Mouse (Mus musculus) forebrain, embryonic 14.5 days (tissue): ENCODE measurements around the gene Vgll4. TPM values are rescaled to one million over a fixed set of nuclear protein-coding genes. Genes with fewer than 3 reads are reported as not detected.

Experiments
- ATAC-seq: fragments of 200-750 bp; cut with Nextera tagmentation; 2 replicates; pipeline ENCODE4 v1.8.0; 2017; ENCODE audit warnings: mild to moderate bottlenecking, moderate library complexity
- DNase-seq: peaks from one replicate; pipeline ENCODE4 v3.0.0-alpha.2; 2015; ENCODE audit warnings: low spot score
- H3K27ac ChIP-seq: fragments of 300-500 bp; sonication (generic); 2 replicates; pipeline ENCODE4 v1.5.1; 2014; ENCODE audit warnings: low read depth, mild to moderate bottlenecking, control low read depth, low read length, moderate library complexity
- H3K27me3 ChIP-seq: fragments of 300-500 bp; sonication (generic); replicated peaks from 2 replicates; pipeline ENCODE4 v1.6.1; 2014; ENCODE audit warnings: low read length, control low read depth, mixed read lengths; ENCODE audit not compliant: control insufficient read depth, insufficient read depth
- H3K36me3 ChIP-seq: fragments of 300-500 bp; sonication (generic); 2 replicates; pipeline ENCODE4 v1.6.1; 2014; ENCODE audit warnings: low read length, control low read depth; ENCODE audit not compliant: control insufficient read depth, insufficient read depth
- H3K4me1 ChIP-seq: fragments of 300-500 bp; sonication (generic); 2 replicates; pipeline ENCODE4 v1.6.1; 2014; ENCODE audit warnings: antibody characterized with exemption, low read length, control low read depth; ENCODE audit not compliant: control insufficient read depth, insufficient read depth
- H3K4me2 ChIP-seq: fragments of 300-500 bp; sonication (generic); 2 replicates; pipeline ENCODE4 v1.6.1; 2014; ENCODE audit warnings: mild to moderate bottlenecking, control low read depth, low read length
- H3K4me3 ChIP-seq: fragments of 300-500 bp; sonication (generic); 2 replicates; pipeline ENCODE4 v1.5.1; 2014; ENCODE audit warnings: low read depth, low read length, control low read depth
- H3K9ac ChIP-seq: fragments of 300-500 bp; sonication (generic); 2 replicates; pipeline ENCODE4 v1.6.1; 2014; ENCODE audit warnings: mild to moderate bottlenecking, low read length, control low read depth, moderate library complexity
- H3K9me3 ChIP-seq: fragments of 300-500 bp; sonication (generic); replicated peaks from 2 replicates; pipeline ENCODE4 v1.6.1; 2016; ENCODE audit warnings: low read length, control low read depth, mixed read lengths; ENCODE audit not compliant: control insufficient read depth
- WGBS: fragments of 180-500 bp; shearing (Covaris S2); extraction: QIAGEN DNeasy Blood & Tissue Kit; methylation state at CpG from one replicate; pipeline ENCODE4 v1.1.7; 2014; 5-methylcytosine and 5-hydroxymethylcytosine counted together
- polyA plus RNA-seq: library from polyadenylated mRNA; unstranded; fragments of >200 nt; fragmentation: Nextera tagmentation; extraction: Ambion mirVana; gene quantifications from 2 replicates; pipeline ENCODE4 v1.2.1, GENCODE M21; 2014

Gene Vgll4
- polyA plus RNA-seq, 1 experiment from 2014 or later: 44.9 TPM

- DNase-seq (peak; percentile 18), ATAC-seq (no peak)
- H3K27me3 ChIP-seq: no peaks in the 10 kb centered on the region
- H3K4me2 ChIP-seq: no peak overlapping the region
- no peak overlapping the region for H3K27ac ChIP-seq
- H3K4me1 ChIP-seq: no peaks in the 10 kb centered on the region
- no peak overlapping the region for H3K9ac ChIP-seq
- no peaks in the 10 kb centered on the region for H3K9me3 ChIP-seq
- no peaks in the 10 kb centered on the region for H3K36me3 ChIP-seq
- WGBS: 58% methylated on average over 9 of the region's 9 CpGs
- no peak overlapping the region for H3K4me3 ChIP-seq
Observed at GRCm38 (mm10) chr6:114819971-114820481, 149.8 kb downstream of the Vgll4 start.

- no peaks in the 10 kb centered on the region for H3K4me1 ChIP-seq
- H3K36me3 ChIP-seq: no peaks in the 10 kb centered on the region
- ATAC-seq: no peak
- no peaks in the 10 kb centered on the region for H3K9me3 ChIP-seq
- 67% methylated on average over 6 of the region's 6 CpGs for WGBS
- H3K27ac ChIP-seq: no peak overlapping the region
- no peak overlapping the region for H3K4me3 ChIP-seq
- H3K27me3 ChIP-seq: no peaks in the 10 kb centered on the region
- no peak for DNase-seq
- no peak overlapping the region for H3K4me2 ChIP-seq
- H3K9ac ChIP-seq: no peak overlapping the region
Observed at GRCm38 (mm10) chr6:114818471-114818870, 151.3 kb downstream of the Vgll4 start.

- H3K4me1 ChIP-seq: no peaks in the 10 kb centered on the region; the same call in 1 of the 2 replicates
- H3K9ac ChIP-seq: no peak overlapping the region
- H3K9me3 ChIP-seq: no peaks in the 10 kb centered on the region
- 55% methylated on average over 11 of the region's 11 CpGs for WGBS
- no peak overlapping the region for H3K4me2 ChIP-seq
- no peaks in the 10 kb centered on the region for H3K36me3 ChIP-seq
- peak; percentile 48 for DNase-seq
- no peak for ATAC-seq
- H3K4me3 ChIP-seq: no peak overlapping the region
- no peak overlapping the region for H3K27ac ChIP-seq
- H3K27me3 ChIP-seq: no peaks in the 10 kb centered on the region
Observed at GRCm38 (mm10) chr6:114817948-114818347, 151.8 kb downstream of the Vgll4 start.

- DNase-seq (no peak), ATAC-seq (no peak)
- no peak overlapping the region for H3K4me3 ChIP-seq
- H3K36me3 ChIP-seq: no peaks in the 10 kb centered on the region
- no peaks in the 10 kb centered on the region for H3K27me3 ChIP-seq
- H3K4me1 ChIP-seq: peaks cover 3% of the 10 kb centered on the region; the same call in 1 of the 2 replicates
- H3K4me2 ChIP-seq: no peak overlapping the region
- H3K9me3 ChIP-seq: no peaks in the 10 kb centered on the region
- H3K9ac ChIP-seq: no peak overlapping the region
- WGBS: 98% methylated on average over 5 of the region's 5 CpGs
- no peak overlapping the region for H3K27ac ChIP-seq
Observed at GRCm38 (mm10) chr6:114814882-114815650, 154.7 kb downstream of the Vgll4 start.

GRCm38 (mm10) chr6:114814199-114814881, 155.5 kb downstream of the Vgll4 start:
- peak; percentile 64 for DNase-seq
- Histone ChIP-seq H3K36me3 (no peaks in the 10 kb centered on the region), H3K4me3 (no peak overlapping the region), H3K27me3 (no peaks in the 10 kb centered on the region), H3K27ac (no peak overlapping the region), H3K4me2 (no peak overlapping the region), H3K9ac (no peak overlapping the region), H3K9me3 (no peaks in the 10 kb centered on the region), H3K4me1 (peaks cover 3% of the 10 kb centered on the region; the same call in 1 of the 2 replicates)
- peak; percentile 68 for ATAC-seq
- WGBS: 41% methylated on average over 6 of the region's 6 CpGs

- no peaks in the 10 kb centered on the region for H3K9me3 ChIP-seq
- H3K4me1 ChIP-seq: peaks cover 3% of the 10 kb centered on the region; the same call in 1 of the 2 replicates
- no peak overlapping the region for H3K4me2 ChIP-seq
- H3K4me3 ChIP-seq: no peak overlapping the region
- ATAC-seq (no peak), DNase-seq (no peak)
- no peaks in the 10 kb centered on the region for H3K36me3 ChIP-seq
- H3K27me3 ChIP-seq: no peaks in the 10 kb centered on the region
- 81% methylated on average over 4 of the region's 4 CpGs for WGBS
- H3K27ac ChIP-seq: no peak overlapping the region
- H3K9ac ChIP-seq: no peak overlapping the region
Observed at GRCm38 (mm10) chr6:114812779-114813178, 157.0 kb downstream of the Vgll4 start.

- Histone ChIP-seq H3K9me3 (no peaks in the 10 kb centered on the region), H3K36me3 (no peaks in the 10 kb centered on the region), H3K4me1 (peaks cover 3% of the 10 kb centered on the region; the same call in 1 of the 2 replicates), H3K4me2 (no peak overlapping the region), H3K27ac (no peak overlapping the region), H3K4me3 (no peak overlapping the region), H3K9ac (no peak overlapping the region), H3K27me3 (no peaks in the 10 kb centered on the region)
- WGBS: 57% methylated on average over 5 of the region's 5 CpGs
- ATAC-seq: no peak
- peak; percentile 91 for DNase-seq
Observed at GRCm38 (mm10) chr6:114812322-114812721, 157.5 kb downstream of the Vgll4 start.
